Mouse (Mus musculus) spleen, adult 2 months (tissue): ENCODE measurements at regions not wholly inside any gene's neighbourhood (a gene's known extent, or its start where the extent isn't known, plus 50 kb on each side); places are given as distances from the start of the nearest gene placed in this dataset.

Source experiments
- CTCF ChIP-seq: fragments of 200-500 bp; IDR thresholded peaks from 2 replicates; pipeline ENCODE4 v1.5.1; 2011; ENCODE audit warnings: mild to moderate bottlenecking, inconsistent platforms; ENCODE audit not compliant: insufficient read depth, insufficient read length, insufficient replicate concordance; ENCODE audit errors: extremely low read depth
- POLR2A ChIP-seq: fragments of 200-500 bp; IDR thresholded peaks from 2 replicates; pipeline ENCODE4 v1.6.1; 2011; ENCODE audit warnings: low read depth, low read length, inconsistent platforms

GRCm38 (mm10) chr7:138538048-138538831 lies 140.7 kb upstream of the Tcerg1l start:
- TF ChIP-seq POLR2A = no peak
- TF ChIP-seq CTCF = no peak
